Mouse (Mus musculus) kidney, adult 2 months (tissue): ENCODE measurements around the gene Rbsn.

Experiments used
- CTCF ChIP-seq: fragments of 200-500 bp; conservative IDR thresholded peaks from 2 replicates; pipeline ENCODE4 v1.5.1; 2011; ENCODE audit warnings: low read depth, mild to moderate bottlenecking, control low read depth, low read length, moderate library complexity, mixed read lengths; ENCODE audit not compliant: insufficient read depth, insufficient read length
- POLR2A ChIP-seq: fragments of 200-500 bp; IDR thresholded peaks from one replicate; pipeline ENCODE4 v1.6.1; 2011; ENCODE audit warnings: low read depth, low read length, control low read depth

DNA sequence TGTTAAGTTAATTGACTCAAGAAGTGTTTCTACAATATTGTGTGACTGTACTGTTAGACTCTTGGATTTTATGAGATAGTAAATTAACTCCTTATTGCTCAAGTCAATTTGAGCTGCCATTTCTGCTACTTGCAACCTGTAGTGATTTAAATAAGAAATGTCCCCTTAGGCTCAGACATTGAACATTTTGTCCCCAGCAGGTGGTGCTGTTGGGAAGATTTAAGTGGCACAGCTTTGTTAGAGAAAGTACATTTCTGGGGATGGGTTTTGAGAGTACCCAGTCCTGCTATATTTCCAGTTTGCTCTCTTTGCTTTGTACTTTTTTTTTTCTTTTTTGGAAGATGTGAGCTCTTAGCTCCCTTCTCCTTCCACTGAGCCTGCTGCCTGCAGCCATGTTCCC, 40.6 kb upstream of the Rbsn start:
- TF ChIP-seq CTCF: no peak
- TF ChIP-seq POLR2A: no peak
